Comparison of ENCODE assay signal across 22 mouse cellular contexts in the genomic region with DNA sequence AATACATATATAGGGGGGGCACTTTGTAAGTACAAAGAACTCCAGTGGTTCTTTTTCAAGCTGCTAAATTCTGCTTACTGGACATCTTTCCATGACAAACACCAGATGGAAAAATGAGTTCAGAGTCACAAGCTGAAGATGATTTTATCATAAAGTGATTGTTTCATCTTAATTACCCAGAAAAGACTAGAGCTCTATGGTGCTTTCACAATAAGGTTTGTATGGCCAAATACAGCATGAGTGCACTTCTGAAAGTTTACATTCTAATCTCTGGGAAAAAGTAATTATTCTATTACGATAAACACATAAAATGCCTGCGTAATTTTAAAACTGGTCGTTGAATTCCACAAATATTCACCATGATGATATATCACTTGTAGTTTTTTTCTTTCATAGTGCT.
"Had no signal": no experiment of that assay in that cellular context is flagged by ENCODE, and none has a peak within 500 bp of the region (broad histone marks: within the 10 kb centered on the region; RNA-seq: fewer than 3 reads in every experiment).

No protein-coding gene starts in this region.

- H3K4me3 ChIP-seq: forebrain, embryonic 15.5 days; heart, adult 2 months; heart, embryonic 13.5 days; heart, embryonic 15.5 days; hindbrain, embryonic 13.5 days; hindbrain, embryonic 15.5 days; limb, embryonic 13.5 days had no signal

- H3K9me3 ChIP-seq: forebrain, embryonic 15.5 days; heart, embryonic 13.5 days; heart, embryonic 15.5 days; hindbrain, embryonic 13.5 days; hindbrain, embryonic 15.5 days; limb, embryonic 13.5 days had no signal

- H3K4me2 ChIP-seq: forebrain, embryonic 15.5 days; heart, embryonic 11.5 days; heart, embryonic 13.5 days; heart, embryonic 15.5 days; hindbrain, embryonic 13.5 days; hindbrain, embryonic 15.5 days; limb, embryonic 13.5 days had no signal

- H3K27me3 ChIP-seq: forebrain, embryonic 15.5 days; heart, embryonic 13.5 days; heart, embryonic 15.5 days; hindbrain, embryonic 13.5 days; hindbrain, embryonic 15.5 days; limb, embryonic 13.5 days had no signal

- H3K36me3 ChIP-seq: forebrain, embryonic 15.5 days; heart, embryonic 13.5 days; heart, embryonic 15.5 days; hindbrain, embryonic 13.5 days; hindbrain, embryonic 15.5 days; limb, embryonic 13.5 days had no signal

- H3K4me1 ChIP-seq: forebrain, embryonic 15.5 days; heart, embryonic 13.5 days; heart, embryonic 15.5 days; hindbrain, embryonic 13.5 days; hindbrain, embryonic 15.5 days; limb, embryonic 13.5 days had no signal

- H3K27ac ChIP-seq: forebrain, embryonic 15.5 days; heart, adult 2 months; heart, embryonic 13.5 days; heart, embryonic 15.5 days; hindbrain, embryonic 13.5 days; hindbrain, embryonic 15.5 days; hindbrain, postnatal 0 days; limb, embryonic 13.5 days had no signal

- H3K9ac ChIP-seq: forebrain, embryonic 15.5 days; forebrain, postnatal 0 days; heart, embryonic 13.5 days; heart, embryonic 15.5 days; hindbrain, embryonic 13.5 days; hindbrain, embryonic 15.5 days; limb, embryonic 13.5 days had no signal

- DNase-seq: forebrain, postnatal 0 days; gastrocnemius, postnatal 14 days; gastrocnemius, postnatal 36 days; heart, adult 11 months; heart, adult 2 months; heart, postnatal 14 days; heart, postnatal 36 days; kidney, adult 11 months; kidney, adult 2 months; kidney, adult 9 months; kidney, postnatal 36 days; layer of hippocampus, adult 9-11 months; layer of hippocampus, postnatal 36 days; left cerebral cortex, postnatal 4 days had no signal

- ATAC-seq: forebrain, embryonic 15.5 days; forebrain, postnatal 0 days; hindbrain, postnatal 0 days had no signal
